Mouse (Mus musculus) megakaryocyte, embryonic 14.5 days (primary cell): ENCODE results near the gene Tmem215.

Source experiments
- FLI1 ChIP-seq: IDR thresholded peaks from 2 replicates; pipeline ENCODE4 v1.6.1; 2012; ENCODE audit warnings: low read length, inconsistent platforms, mixed read lengths
- GATA1 ChIP-seq: IDR thresholded peaks from 3 replicates; pipeline ENCODE4 v1.6.1; 2012; ENCODE audit warnings: mixed read lengths, low read length, inconsistent platforms, borderline replicate concordance

DNA sequence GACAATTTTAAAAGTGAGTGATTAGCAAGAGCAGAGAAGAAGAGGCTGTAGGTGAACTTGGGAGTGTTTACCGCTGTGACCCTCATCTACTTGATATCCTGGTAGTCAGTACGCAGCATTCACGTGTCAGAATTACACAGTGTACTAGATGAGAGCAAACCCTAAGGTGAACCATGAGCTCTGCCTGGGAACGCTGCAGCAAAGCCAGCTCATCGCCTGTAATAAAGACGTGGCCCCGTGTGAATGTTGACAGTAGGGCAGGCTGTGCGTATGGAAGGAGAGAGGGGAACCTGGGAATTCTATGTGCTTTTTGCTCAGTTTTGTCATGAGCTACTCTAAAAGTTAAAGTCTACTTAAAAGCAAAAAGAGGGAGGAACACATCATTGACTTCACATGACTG lies 19.8 kb downstream of the Tmem215 start:
- TF ChIP-seq GATA1, result no peak
- no peak for TF ChIP-seq FLI1
